Mouse (Mus musculus) lung, postnatal 36 days (tissue): ENCODE measurements around the gene Gm28827.
"Not testable (repeated sequence)": the region's sequence is repeated elsewhere in the genome, so short reads cannot be mapped to it uniquely, and the experiment has no call there.

Source experiments
- DNase-seq: peaks from one replicate; pipeline ENCODE4 v3.0.0; 2022; ENCODE audit warnings: mixed read lengths

The Gm28827 gene

GRCm38 (mm10) chrY:83030647-83031046, at the start of gene Gm28827:
Gm28827 (plus strand) TSS chrY:83030947.
- not testable (repeated sequence) for DNase-seq
